Mouse (Mus musculus): ENCODE data around the gene Magel2.

Magel2 gene

GRCm38 (mm10) chr7:62420566-62420965, 43.8 kb downstream of the Magel2 start:
- DNase-seq (ENCODE audit: inconsistent age in 2 of 2, low spot score in 1 of 2) = no peak

GRCm38 (mm10) chr7:62423210-62423609, 46.4 kb downstream of the Magel2 start:
- no peak for DNase-seq (ENCODE audit: inconsistent age in 2 of 2, low spot score in 1 of 2)

- DNase-seq (ENCODE audit: inconsistent age in 2 of 2, low spot score in 1 of 2) = peak; percentile 11 to 68
Measured at GRCm38 (mm10) chr7:62428337-62428736, 51.5 kb downstream of the Magel2 start.
